Mouse (Mus musculus): ENCODE results near the gene Scamp4. TPM values are rescaled to one million over a fixed set of nuclear protein-coding genes. Genes with fewer than 3 reads are reported as not detected.
A peak's percentile ranks its signal among the peaks of the same experiment; 100 is the strongest.

Gene Scamp4
- total and polyA plus RNA-seq, 3 experiments: 18.5 to 89.9 (median 33.2) TPM

DNA sequence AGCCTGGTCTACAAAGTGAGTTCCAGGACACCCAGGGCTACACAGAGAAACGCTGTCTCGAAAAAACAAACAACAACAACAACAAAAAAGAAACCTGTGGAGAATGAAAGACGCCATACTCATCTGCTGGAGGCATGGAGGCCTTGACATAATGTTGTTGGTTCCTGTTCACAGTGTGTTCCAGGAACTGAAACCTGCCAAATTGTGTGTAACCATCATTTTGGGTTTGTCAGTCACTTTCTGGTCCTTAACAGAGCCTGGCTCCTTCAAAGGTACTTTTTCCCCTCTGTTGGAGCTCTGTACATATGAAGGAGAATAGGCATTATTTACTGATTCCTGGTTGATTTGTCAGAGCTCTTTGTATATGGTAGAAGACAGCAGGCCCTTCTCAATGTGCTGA, 9.2 kb downstream of the Scamp4 start:
- H3K36me3 ChIP-seq (replicated peaks in 1 of 2; ENCODE audit: control insufficient read depth in 1 of 2, insufficient read depth in 1 of 2, low read length in 1 of 2): peaks cover 74 to 90% of the 10 kb centered on the region in 2 experiments
- TF ChIP-seq RAD21 (IDR thresholded peaks at IDR 0.05; ENCODE audit: low read depth, low read length) (no peak), IRF4 (IDR thresholded peaks at IDR 0.05; ENCODE audit: low read depth, low read length) (peak; percentile 51; the same call in 1 of the 2 replicates), MEF2A (IDR thresholded peaks at IDR 0.05; ENCODE audit: borderline replicate concordance, low read depth, low read length) (no peak), EP300 (IDR thresholded peaks at IDR 0.05; ENCODE audit: low read length) (0 out of 2 replicates have a peak, but pooled peaks have one; percentile 22)
- no peak overlapping the region for H3K9ac ChIP-seq (ENCODE audit: insufficient read depth, low read depth)
- H3K4me2 ChIP-seq (ENCODE audit: insufficient read depth, low read depth, poor library complexity, severe bottlenecking): no peak overlapping the region
- in situ Hi-C loops (cut with MboI; ENCODE audit: low pct_ligation_motif_present, low pct_unique_long_range_greater_than_20kb, low sequenced_read_pairs) (loop anchor here (5.0 kb wide), 1 partner anchor 70 kb away; no protein-coding TSS in a partner anchor), dilution Hi-C loops (cut with MboI; ENCODE audit: extremely low pct_ligation_motif_present, extremely low pct_unique_long_range_greater_than_20kb, low sequenced_read_pairs) (no loop called here)
- H3K27me3 ChIP-seq (replicated peaks): no peaks in the 10 kb centered on the region
- peaks cover 15 to 59% of the 10 kb centered on the region in 2 experiments for H3K4me1 ChIP-seq (ENCODE audit: control insufficient read depth in 1 of 2, insufficient read depth in 2 of 2)
- DNase-seq (ENCODE audit: extremely low read depth): peak; percentile 40
- no peak overlapping the region; the same call in 1 of the 2 replicates for H3K27ac ChIP-seq (ENCODE audit: insufficient read depth, low read depth)
- H3K9me3 ChIP-seq (replicated peaks; ENCODE audit: low read length): no peaks in the 10 kb centered on the region
- no peaks in the 10 kb centered on the region; the same call in none of the 2 replicates for H3K79me2 ChIP-seq (replicated peaks; ENCODE audit: control insufficient read depth, extremely low read depth, insufficient read depth, poor library complexity, severe bottlenecking)
- H3K4me3 ChIP-seq (replicated peaks in 1 of 3; ENCODE audit: low read depth in 2 of 3, low read length in 2 of 3, poor library complexity in 1 of 3): no peak overlapping the region

DNA sequence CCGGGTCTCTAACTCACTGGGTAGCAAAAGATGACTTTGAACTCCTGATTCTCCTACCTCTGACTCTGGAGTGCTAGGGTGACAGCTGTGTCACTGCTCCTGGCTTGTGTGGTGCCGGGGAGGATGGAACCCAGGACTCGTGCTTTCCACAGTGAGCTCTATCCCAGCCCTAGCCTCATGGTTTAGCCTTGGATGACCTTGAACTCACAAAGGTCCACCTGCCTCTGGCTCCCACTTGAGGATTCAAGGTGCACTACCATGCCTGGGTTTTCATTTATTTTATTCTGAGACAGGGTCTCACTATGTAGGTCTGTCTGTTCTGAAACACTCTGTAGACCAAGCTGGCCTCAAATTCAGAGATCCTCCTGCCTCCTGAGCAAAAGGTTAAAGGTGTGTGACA, 11.1 kb downstream of the Scamp4 start:
- no peak for DNase-seq (ENCODE audit: extremely low read depth)
- Histone ChIP-seq H3K9ac (ENCODE audit: insufficient read depth, low read depth) (no peak overlapping the region), H3K36me3 (replicated peaks in 1 of 2; ENCODE audit: control insufficient read depth in 1 of 2, insufficient read depth in 1 of 2, low read length in 1 of 2) (peaks cover 55 to 75% of the 10 kb centered on the region in 2 experiments), H3K27me3 (replicated peaks) (no peaks in the 10 kb centered on the region), H3K9me3 (replicated peaks; ENCODE audit: low read length) (no peaks in the 10 kb centered on the region), H3K4me3 (replicated peaks in 1 of 3; ENCODE audit: low read depth in 2 of 3, low read length in 2 of 3, poor library complexity in 1 of 3) (no peak overlapping the region), H3K4me1 (ENCODE audit: control insufficient read depth in 1 of 2, insufficient read depth in 2 of 2) (peaks cover 15 to 52% of the 10 kb centered on the region in 2 experiments), H3K79me2 (replicated peaks; ENCODE audit: control insufficient read depth, extremely low read depth, insufficient read depth, poor library complexity, severe bottlenecking) (no peaks in the 10 kb centered on the region; the same call in 1 of the 2 replicates), H3K4me2 (ENCODE audit: insufficient read depth, low read depth, poor library complexity, severe bottlenecking) (no peak overlapping the region), H3K27ac (ENCODE audit: insufficient read depth, low read depth) (no peak overlapping the region)
- dilution Hi-C loops (cut with MboI; ENCODE audit: extremely low pct_ligation_motif_present, extremely low pct_unique_long_range_greater_than_20kb, low sequenced_read_pairs): no loop called here
- no peak for TF ChIP-seq MXI1 (IDR thresholded peaks at IDR 0.05; ENCODE audit: low read depth, low read length)
- TF ChIP-seq USF1 (IDR thresholded peaks at IDR 0.05; ENCODE audit: low read depth, low read length): no peak
- TF ChIP-seq IRF4 (IDR thresholded peaks at IDR 0.05; ENCODE audit: low read depth, low read length): no peak
- in situ Hi-C loops (cut with MboI; ENCODE audit: low pct_ligation_motif_present, low pct_unique_long_range_greater_than_20kb, low sequenced_read_pairs): loop anchor here (5.0 kb wide), 1 partner anchor 68 kb away; no protein-coding TSS in a partner anchor

DNA sequence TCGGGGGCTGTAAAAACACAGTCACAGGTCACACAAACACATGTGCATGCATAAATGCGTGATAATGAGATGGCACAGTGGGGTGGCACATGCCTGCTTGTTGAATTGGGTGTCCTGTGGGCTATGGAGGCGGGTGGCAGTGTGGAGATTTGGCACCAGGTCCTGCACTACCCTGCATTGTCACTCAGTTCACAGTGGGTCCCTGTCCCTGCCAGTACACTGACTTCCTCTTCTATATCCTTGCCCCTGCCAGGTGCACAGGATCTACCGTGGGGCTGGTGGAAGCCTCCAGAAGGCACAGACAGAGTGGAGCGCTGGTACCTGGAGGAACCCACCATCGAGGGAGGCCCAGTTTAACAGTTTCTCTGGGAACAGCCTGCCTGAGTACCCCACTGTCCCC, 11.7 kb downstream of the Scamp4 start:
- H3K4me1 ChIP-seq (ENCODE audit: control insufficient read depth in 1 of 2, insufficient read depth in 2 of 2): peaks cover 15 to 46% of the 10 kb centered on the region in 2 experiments
- no peak overlapping the region for H3K27ac ChIP-seq (ENCODE audit: insufficient read depth, low read depth)
- no peak overlapping the region for H3K4me2 ChIP-seq (ENCODE audit: insufficient read depth, low read depth, poor library complexity, severe bottlenecking)
- DNase-seq (ENCODE audit: extremely low read depth): no peak
- no peaks in the 10 kb centered on the region for H3K27me3 ChIP-seq (replicated peaks)
- no peaks in the 10 kb centered on the region for H3K9me3 ChIP-seq (replicated peaks; ENCODE audit: low read length)
- in situ Hi-C loops (cut with MboI; ENCODE audit: low pct_ligation_motif_present, low pct_unique_long_range_greater_than_20kb, low sequenced_read_pairs): loop anchor here (5.0 kb wide), 1 partner anchor 68 kb away; no protein-coding TSS in a partner anchor
- H3K36me3 ChIP-seq (replicated peaks in 1 of 2; ENCODE audit: control insufficient read depth in 1 of 2, insufficient read depth in 1 of 2, low read length in 1 of 2): peaks cover 50 to 69% of the 10 kb centered on the region in 2 experiments
- dilution Hi-C loops (cut with MboI; ENCODE audit: extremely low pct_ligation_motif_present, extremely low pct_unique_long_range_greater_than_20kb, low sequenced_read_pairs): no loop called here
- TF ChIP-seq MEF2A (IDR thresholded peaks at IDR 0.05; ENCODE audit: borderline replicate concordance, low read depth, low read length): no peak
- no peak for TF ChIP-seq JUND (conservative IDR thresholded peaks at IDR 0.05; ENCODE audit: low read depth, low read length)
- no peak for TF ChIP-seq MYC (IDR thresholded peaks at IDR 0.05; ENCODE audit: low read depth, low read length)
- no peak for TF ChIP-seq TBP (conservative IDR thresholded peaks at IDR 0.05; ENCODE audit: low read depth, low read length)
- no peak for TF ChIP-seq POLR2AphosphoS2 (IDR thresholded peaks at IDR 0.05; ENCODE audit: low read depth, low read length)
- TF ChIP-seq ZMIZ1 (IDR thresholded peaks at IDR 0.05; ENCODE audit: low read depth, low read length): no peak
- no peak for TF ChIP-seq USF1 (IDR thresholded peaks at IDR 0.05; ENCODE audit: low read depth, low read length)
- no peak for TF ChIP-seq EP300 (IDR thresholded peaks at IDR 0.05; ENCODE audit: low read length)
- no peak overlapping the region for H3K9ac ChIP-seq (ENCODE audit: insufficient read depth, low read depth)
- no peak overlapping the region for H3K4me3 ChIP-seq (replicated peaks in 1 of 3; ENCODE audit: low read depth in 2 of 3, low read length in 2 of 3, poor library complexity in 1 of 3)
- no peaks in the 10 kb centered on the region; the same call in 1 of the 2 replicates for H3K79me2 ChIP-seq (replicated peaks; ENCODE audit: control insufficient read depth, extremely low read depth, insufficient read depth, poor library complexity, severe bottlenecking)
